ENCODE assay signal across 8 mouse cellular contexts in the genomic region with DNA sequence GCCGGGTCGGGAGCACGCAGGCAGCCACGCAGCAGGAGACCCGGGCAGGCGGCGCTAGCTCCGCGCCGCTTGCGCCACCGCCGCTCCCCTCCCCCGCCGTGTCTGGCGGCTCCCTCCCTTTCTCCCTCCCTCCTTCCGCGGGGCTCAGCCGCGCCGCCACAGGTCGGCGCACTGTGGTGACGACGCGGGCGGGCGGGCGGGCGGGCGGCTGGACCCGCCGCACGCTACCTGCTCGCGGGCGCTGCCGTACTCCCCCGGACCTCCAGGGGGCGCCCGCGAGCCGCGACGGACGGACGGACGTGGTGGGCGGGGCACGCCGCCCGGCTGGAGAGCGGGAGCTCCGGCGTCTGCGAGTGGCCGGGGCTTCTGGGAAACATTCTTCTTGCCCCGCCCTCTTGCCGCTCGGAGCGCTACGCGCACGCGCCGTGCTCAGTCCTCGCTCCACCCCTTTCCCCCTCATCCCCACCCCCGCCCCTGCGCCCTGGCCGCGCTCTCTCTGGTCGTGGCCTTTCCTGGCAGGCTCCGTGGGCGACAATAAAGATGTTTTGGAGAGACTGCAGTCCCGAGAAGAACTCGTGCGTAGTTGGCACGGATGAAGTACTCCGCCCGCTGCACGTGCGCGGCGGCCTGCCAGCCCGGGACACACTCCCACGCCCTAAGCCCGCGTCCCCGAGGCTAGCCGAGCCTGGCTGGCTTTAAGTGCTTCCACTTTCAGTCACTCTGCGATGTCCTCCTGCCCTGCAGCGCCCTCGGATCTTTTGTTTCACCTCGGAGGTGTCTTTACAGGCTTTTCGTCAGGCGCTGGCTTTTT. TPM values are rescaled to one million over a fixed set of nuclear protein-coding genes. Genes with fewer than 3 reads are reported as not detected.
DNase-seq lines count a peak whose midpoint lies in the region; ATAC-seq lines count a peak whose summit lies in the region.

A gene (minus strand): TSS at position 114 of the 811 bp plus-strand sequence.

- no peaks in the 10 kb centered on the region for H3K27me3 ChIP-seq in hindbrain, embryonic 11.5 days (ENCODE audit: control insufficient read depth, insufficient read depth, low read length)

- H3K9me3 ChIP-seq in hindbrain, embryonic 11.5 days (ENCODE audit: control insufficient read depth, low read length), result no peaks in the 10 kb centered on the region

- peak within 1 kb of the TSS; percentile 93 for H3K9ac ChIP-seq in hindbrain, embryonic 11.5 days (ENCODE audit: low read depth, low read length)

- peak within 1 kb of the TSS; percentile 97 for H3K27ac ChIP-seq in hindbrain, embryonic 11.5 days (ENCODE audit: low read depth, low read length)

- peak; percentile 96 for ATAC-seq in hindbrain, embryonic 11.5 days (ENCODE audit: low FRiP score)

- H3K4me2 ChIP-seq in hindbrain, embryonic 11.5 days (replicated peaks; ENCODE audit: low read depth, low read length), result peak within 1 kb of the TSS; percentile 86

- H3K36me3 ChIP-seq in hindbrain, embryonic 11.5 days (ENCODE audit: control insufficient read depth, insufficient read depth, low read length), result no peaks in the 10 kb centered on the region

- no peaks in the 10 kb centered on the region for H3K4me1 ChIP-seq in hindbrain, embryonic 11.5 days (replicated peaks; ENCODE audit: control insufficient read depth, insufficient read depth, low read length)

- WGBS in hindbrain, embryonic 11.5 days, result under 1% methylated on average over 75 of the region's 96 CpGs

- peak within 1 kb of the TSS; percentile 92 for H3K4me3 ChIP-seq in hindbrain, embryonic 11.5 days (ENCODE audit: low read depth, low read length)

- DNase-seq in MN1 (ENCODE audit: low spot score), result peak; percentile 99
- DNase-seq in cerebellum, adult 9-10 months, result peak; percentile 93
- DNase-seq in frontal cortex, adult 2 months (ENCODE audit: extremely low spot score in 1 of 2, low spot score in 1 of 2), result peak; percentile 87 to 93
- DNase-seq in hindbrain, embryonic 11.5 days (ENCODE audit: low spot score), result peak; percentile 99
- peak; percentile 92 to 97 for DNase-seq in layer of hippocampus, postnatal 10 days (ENCODE audit: low spot score in 2 of 2)
- DNase-seq in lung, postnatal 10 days, result peak; percentile 96
- peak; percentile 98 for DNase-seq in ovary, postnatal 36 days (ENCODE audit: low spot score)
- DNase-seq in thymus, postnatal 25 days, result peak; percentile 96

RNA-seq across cellular contexts. Expression of the gene that starts here (rescaled TPM):
- 29.8 and 32.2 TPM in 2 replicates for polyA plus RNA-seq in frontal cortex, adult 2 months (2012; rRNA removed)
- polyA plus RNA-seq in hindbrain, embryonic 11.5 days (2014; fragmentation: Nextera tagmentation; extraction: Ambion mirVana), result 89.8 and 93.2 TPM in 2 replicates
- 10 to 100 TPM; 49.9 to 50.3 TPM for total RNA-seq in layer of hippocampus, postnatal 10 days (2021)

Comparison
In these comparisons a context has a peak if more than half of its experiments do, and no peak if none do; other contexts are left out.
1. Peak in every context shown above with its lines: DNase-seq, ATAC-seq, H3K4me3 ChIP-seq and H3K27ac ChIP-seq.